In the genomic region with DNA sequence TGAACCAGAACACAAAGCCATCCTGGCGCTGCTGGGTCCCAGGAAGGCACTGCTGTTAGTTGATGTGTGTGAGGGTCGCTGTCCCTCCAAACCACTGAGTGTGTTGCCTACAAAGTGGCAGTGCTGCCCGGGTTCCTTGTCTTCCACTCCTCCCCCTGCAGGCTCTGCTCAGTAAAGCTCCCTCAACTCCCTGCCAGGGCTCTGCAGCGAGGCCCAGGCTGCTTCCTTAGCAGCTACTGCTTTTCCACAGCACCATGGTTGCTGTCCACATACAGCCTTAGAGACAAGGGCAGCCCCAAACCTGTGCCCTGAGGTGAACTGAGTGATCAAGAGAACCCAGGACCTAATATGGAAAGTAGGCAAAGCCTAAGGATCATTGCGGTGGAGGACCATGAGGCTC, we compare ENCODE assay signal across 30 mouse cellular contexts. TPM values are rescaled to one million over a fixed set of nuclear protein-coding genes. Genes with fewer than 3 reads are reported as not detected.
DNase-seq lines count a peak whose midpoint lies in the region; ATAC-seq and TF ChIP-seq lines count a peak whose summit lies in the region.
"Had no signal": no experiment of that assay in that cellular context is flagged by ENCODE, and none has a peak within 500 bp of the region (broad histone marks: within the 10 kb centered on the region; RNA-seq: fewer than 3 reads in every experiment).

No protein-coding gene starts in this region.

- H3K9ac ChIP-seq in intestine, embryonic 16.5 days (ENCODE audit: low read depth, low read length) = 0 out of 2 replicates have a peak overlapping the region, but pooled peaks have one; percentile 15
- H3K9ac ChIP-seq in intestine, postnatal 0 days (ENCODE audit: low read depth, low read length) = no peak overlapping the region
- no peak overlapping the region for H3K9ac ChIP-seq in neural tube, embryonic 14.5 days (replicated peaks; ENCODE audit: low read depth, low read length)
- H3K9ac ChIP-seq: heart, embryonic 12.5 days; hindbrain, embryonic 15.5 days; liver, embryonic 13.5 days had no signal

- H3K27me3 ChIP-seq in intestine, embryonic 16.5 days (replicated peaks; ENCODE audit: control insufficient read depth, insufficient read depth, low read length) = peaks cover 27% of the 10 kb centered on the region
- H3K27me3 ChIP-seq in intestine, postnatal 0 days (replicated peaks; ENCODE audit: control insufficient read depth, insufficient read depth, low read length) = peaks cover 27% of the 10 kb centered on the region
- peaks cover 18% of the 10 kb centered on the region for H3K27me3 ChIP-seq in neural tube, embryonic 14.5 days (ENCODE audit: control insufficient read depth, insufficient read depth, low read length)
- H3K27me3 ChIP-seq: CH12.LX had no signal

- no peak overlapping the region for H3K4me3 ChIP-seq in intestine, embryonic 16.5 days (ENCODE audit: low read length)
- H3K4me3 ChIP-seq in intestine, postnatal 0 days (ENCODE audit: low read depth, low read length) = no peak overlapping the region
- no peak overlapping the region for H3K4me3 ChIP-seq in neural tube, embryonic 14.5 days (ENCODE audit: low read depth, low read length)
- H3K4me3 ChIP-seq: heart, embryonic 12.5 days; hindbrain, embryonic 15.5 days; left cerebral cortex, adult 2 months; liver, embryonic 13.5 days had no signal

- peak; percentile 41 for DNase-seq in gastrocnemius, postnatal 10 days
- no peak for DNase-seq in gastrocnemius, adult 18-20 months (ENCODE audit: low spot score)
- DNase-seq in neural tube, embryonic 10.5 days (ENCODE audit: extremely low spot score, low spot score) = no peak
- DNase-seq in thymus, postnatal 4 days = no peak
- DNase-seq in thymus, postnatal 14 days = no peak
- DNase-seq: adrenal gland, adult 8-10 months; B cell, adult 2 months; cerebellum, adult 18-20 months; heart, postnatal 10 days; kidney, adult 11 months; kidney, postnatal 4 days; liver, embryonic 13.5 days; lung, adult 2 months; thymus, postnatal 36 days had no signal

- H3K4me1 ChIP-seq in intestine, embryonic 16.5 days (ENCODE audit: control insufficient read depth, insufficient read depth, low read length) = peaks cover 19% of the 10 kb centered on the region
- no peaks in the 10 kb centered on the region for H3K4me1 ChIP-seq in intestine, postnatal 0 days (replicated peaks; ENCODE audit: control insufficient read depth, insufficient read depth, low read length)
- H3K4me1 ChIP-seq in neural tube, embryonic 14.5 days (ENCODE audit: control insufficient read depth, insufficient read depth, low read length) = no peaks in the 10 kb centered on the region

- peaks cover 5% of the 10 kb centered on the region; the same call in 1 of the 2 replicates for H3K36me3 ChIP-seq in intestine, embryonic 16.5 days (ENCODE audit: control insufficient read depth, insufficient read depth, low read length)
- peaks cover 34% of the 10 kb centered on the region for H3K36me3 ChIP-seq in intestine, postnatal 0 days (ENCODE audit: control insufficient read depth, insufficient read depth)
- H3K36me3 ChIP-seq in neural tube, embryonic 14.5 days (ENCODE audit: control insufficient read depth, insufficient read depth, low read length) = peaks cover 22% of the 10 kb centered on the region

- ATAC-seq in intestine, embryonic 16.5 days = no peak
- ATAC-seq in intestine, postnatal 0 days = no peak
- ATAC-seq in neural tube, embryonic 14.5 days (ENCODE audit: low read depth) = no peak
- ATAC-seq: activated CD4-positive, CD25-positive, alpha-beta regulatory T cell, adult 4 months; forebrain, embryonic 16.5 days; midbrain, embryonic 16.5 days had no signal

- H3K9me3 ChIP-seq in intestine, embryonic 16.5 days (ENCODE audit: control insufficient read depth, low read length) = no peaks in the 10 kb centered on the region
- no peaks in the 10 kb centered on the region for H3K9me3 ChIP-seq in intestine, postnatal 0 days (ENCODE audit: control insufficient read depth)
- no peaks in the 10 kb centered on the region for H3K9me3 ChIP-seq in neural tube, embryonic 14.5 days (ENCODE audit: control insufficient read depth, low read length)
- H3K9me3 ChIP-seq: hindbrain, embryonic 15.5 days had no signal

- 75% methylated on average over 5 of the region's 5 CpGs for WGBS in intestine, embryonic 16.5 days
- 76% methylated on average over 5 of the region's 5 CpGs for WGBS in intestine, postnatal 0 days
- WGBS in neural tube, embryonic 14.5 days = 69% methylated on average over 5 of the region's 5 CpGs

- TF ChIP-seq CTCF in intestine, postnatal 0 days (IDR thresholded peaks at IDR 0.05; ENCODE audit: low read depth) = no peak

- no peak overlapping the region for H3K27ac ChIP-seq in intestine, embryonic 16.5 days (ENCODE audit: low read length)
- no peak overlapping the region; the same call in 1 of the 2 replicates for H3K27ac ChIP-seq in intestine, postnatal 0 days (ENCODE audit: low read depth, low read length)
- H3K27ac ChIP-seq in neural tube, embryonic 14.5 days (ENCODE audit: low read depth, low read length) = peak overlapping the region; percentile 30; the same call in 1 of the 2 replicates
- H3K27ac ChIP-seq: hindbrain, embryonic 15.5 days; left cerebral cortex, adult 2 months; liver, embryonic 13.5 days; macrophage had no signal

- no peak overlapping the region for H3K4me2 ChIP-seq in intestine, embryonic 16.5 days (ENCODE audit: low read depth, low read length)
- no peak overlapping the region for H3K4me2 ChIP-seq in intestine, postnatal 0 days (replicated peaks; ENCODE audit: low read depth)
- H3K4me2 ChIP-seq in neural tube, embryonic 14.5 days (ENCODE audit: low read depth, low read length) = no peak overlapping the region
- H3K4me2 ChIP-seq: heart, embryonic 12.5 days; hindbrain, embryonic 15.5 days; liver, embryonic 13.5 days had no signal

RNA-seq across cellular contexts. Expression of a gene that starts 6.6 kb away (rescaled TPM):
- under 1 TPM; 0.66 to 0.84 TPM for total RNA-seq in gastrocnemius, postnatal 10 days (2021)
- total RNA-seq in gastrocnemius, adult 18-20 months (2021) = under 1 TPM in 1 of 2 experiments, not detected in 1; 0.19 TPM
- 0.16 and 0.31 TPM in 2 replicates for polyA plus RNA-seq in intestine, embryonic 16.5 days (2015; fragmentation: Nextera tagmentation; extraction: Ambion mirVana)
- 0.10 and 0.29 TPM in 2 replicates for polyA plus RNA-seq in intestine, postnatal 0 days (2015; fragmentation: Nextera tagmentation; extraction: Ambion mirVana)
- polyA plus RNA-seq in neural tube, embryonic 14.5 days (2014; fragmentation: Nextera tagmentation; extraction: Ambion mirVana) = 0.22 and 0.46 TPM in 2 replicates
- total RNA-seq: granulocyte monocyte progenitor cell, adult 5-6 weeks; heart, postnatal 10 days; layer of hippocampus, postnatal 10 days; left cerebral cortex, adult 2 months; left cerebral cortex, postnatal 36 days had no signal
- polyA plus RNA-seq: activated CD4-positive, CD25-positive, alpha-beta regulatory T cell, adult 4 months; G1E; heart, embryonic 12.5 days; liver, embryonic 13.5 days; macrophage; spleen, adult 2 months had no signal

RNA-seq across cellular contexts. Expression of a gene that starts 13.3 kb away (rescaled TPM):
- total RNA-seq in gastrocnemius, postnatal 10 days (2021) = 10 to 100 TPM; 74.6 to 77.9 TPM
- 10 to 100 TPM; 82.5 to 88.8 TPM for total RNA-seq in gastrocnemius, adult 18-20 months (2021)
- 90.9 and 94.8 TPM in 2 replicates for polyA plus RNA-seq in intestine, embryonic 16.5 days (2015; fragmentation: Nextera tagmentation; extraction: Ambion mirVana)
- polyA plus RNA-seq in intestine, postnatal 0 days (2015; fragmentation: Nextera tagmentation; extraction: Ambion mirVana) = 45.2 and 48.7 TPM in 2 replicates
- polyA plus RNA-seq in neural tube, embryonic 14.5 days (2014; fragmentation: Nextera tagmentation; extraction: Ambion mirVana) = 52.0 and 57.2 TPM in 2 replicates

RNA-seq across cellular contexts. Expression of a gene that starts 19.7 kb away (rescaled TPM):
- 10 to 100 TPM; 62.7 to 68.3 TPM for total RNA-seq in gastrocnemius, postnatal 10 days (2021)
- total RNA-seq in gastrocnemius, adult 18-20 months (2021) = 10 to 100 TPM; 69.0 to 86.7 TPM
- 52.5 and 54.6 TPM in 2 replicates for polyA plus RNA-seq in intestine, embryonic 16.5 days (2015; fragmentation: Nextera tagmentation; extraction: Ambion mirVana)
- 44.6 and 49.2 TPM in 2 replicates for polyA plus RNA-seq in intestine, postnatal 0 days (2015; fragmentation: Nextera tagmentation; extraction: Ambion mirVana)
- polyA plus RNA-seq in neural tube, embryonic 14.5 days (2014; fragmentation: Nextera tagmentation; extraction: Ambion mirVana) = 112 and 129 TPM in 2 replicates

RNA-seq across cellular contexts. Expression of a gene that starts 47.8 kb away (rescaled TPM):
- total RNA-seq in gastrocnemius, postnatal 10 days (2021) = under 1 TPM; 0.14 to 0.29 TPM
- total RNA-seq in gastrocnemius, adult 18-20 months (2021) = under 1 TPM in 1 of 2 experiments, not detected in 1; 0.14 TPM
- polyA plus RNA-seq in intestine, embryonic 16.5 days (2015; fragmentation: Nextera tagmentation; extraction: Ambion mirVana) = 0.27 and 0.36 TPM in 2 replicates
- polyA plus RNA-seq in intestine, postnatal 0 days (2015; fragmentation: Nextera tagmentation; extraction: Ambion mirVana) = 0.09 TPM in 1 of 2 replicates, not detected in the other
- 5.0 and 7.3 TPM in 2 replicates for polyA plus RNA-seq in neural tube, embryonic 14.5 days (2014; fragmentation: Nextera tagmentation; extraction: Ambion mirVana)
- total RNA-seq: granulocyte monocyte progenitor cell, adult 5-6 weeks; heart, postnatal 10 days had no signal
- polyA plus RNA-seq: activated CD4-positive, CD25-positive, alpha-beta regulatory T cell, adult 4 months; macrophage had no signal

RNA-seq across cellular contexts. Expression of a gene that starts 49.5 kb away (rescaled TPM):
- under 1 TPM; 0.09 to 0.34 TPM for total RNA-seq in gastrocnemius, postnatal 10 days (2021)
- under 1 TPM; 0.02 to 0.07 TPM for total RNA-seq in gastrocnemius, adult 18-20 months (2021)
- polyA plus RNA-seq in intestine, embryonic 16.5 days (2015; fragmentation: Nextera tagmentation; extraction: Ambion mirVana) = 1.9 and 2.5 TPM in 2 replicates
- 1.2 and 1.3 TPM in 2 replicates for polyA plus RNA-seq in intestine, postnatal 0 days (2015; fragmentation: Nextera tagmentation; extraction: Ambion mirVana)
- polyA plus RNA-seq in neural tube, embryonic 14.5 days (2014; fragmentation: Nextera tagmentation; extraction: Ambion mirVana) = 0.53 and 0.62 TPM in 2 replicates
- polyA plus RNA-seq: activated CD4-positive, CD25-positive, alpha-beta regulatory T cell, adult 4 months; macrophage had no signal
